Mouse (Mus musculus) heart, adult 2 months (tissue): Measurements from ENCODE around the gene Pear1.

Experiments
- CTCF ChIP-seq: fragments of 200-600 bp; IDR thresholded peaks from 2 replicates; pipeline ENCODE4 v1.8.1; 2022; ENCODE audit warnings: antibody characterized with exemption, mild to moderate bottlenecking, moderate library complexity
- EP300 ChIP-seq: fragments of 200-500 bp; IDR thresholded peaks from 2 replicates; pipeline ENCODE4 v1.6.1; 2011; ENCODE audit warnings: low read depth, low read length, control low read depth; ENCODE audit not compliant: insufficient read depth
- POLR2A ChIP-seq: fragments of 200-500 bp; IDR thresholded peaks from 2 replicates; pipeline ENCODE4 v1.6.1; 2011; ENCODE audit warnings: mild to moderate bottlenecking, low read depth, low read length, control low read depth; ENCODE audit not compliant: insufficient read depth

DNA sequence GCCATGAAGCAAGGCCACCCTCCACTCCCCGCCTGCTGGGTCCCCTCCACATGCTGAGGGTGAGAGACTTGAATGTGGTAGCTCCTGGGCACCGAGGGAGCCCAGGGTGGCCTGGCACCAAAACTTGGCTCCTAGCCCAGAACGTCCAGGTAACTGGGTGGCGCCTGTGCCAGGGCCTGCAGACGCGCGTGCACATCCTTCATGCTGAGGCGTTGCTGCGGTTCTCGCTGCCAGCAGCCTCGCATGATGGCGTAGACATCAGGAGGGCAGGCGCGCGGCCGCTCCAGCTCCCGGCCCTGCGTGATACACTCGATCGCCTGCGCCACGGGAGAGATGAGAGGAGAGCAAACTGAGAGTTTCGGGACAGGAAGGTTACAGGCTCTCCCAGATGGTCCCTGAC, 45.8 kb downstream of the Pear1 start:
- TF ChIP-seq CTCF (no peak), POLR2A (no peak), EP300 (no peak)
